ENCODE assay signal across 8 mouse cellular contexts in the genomic region with DNA sequence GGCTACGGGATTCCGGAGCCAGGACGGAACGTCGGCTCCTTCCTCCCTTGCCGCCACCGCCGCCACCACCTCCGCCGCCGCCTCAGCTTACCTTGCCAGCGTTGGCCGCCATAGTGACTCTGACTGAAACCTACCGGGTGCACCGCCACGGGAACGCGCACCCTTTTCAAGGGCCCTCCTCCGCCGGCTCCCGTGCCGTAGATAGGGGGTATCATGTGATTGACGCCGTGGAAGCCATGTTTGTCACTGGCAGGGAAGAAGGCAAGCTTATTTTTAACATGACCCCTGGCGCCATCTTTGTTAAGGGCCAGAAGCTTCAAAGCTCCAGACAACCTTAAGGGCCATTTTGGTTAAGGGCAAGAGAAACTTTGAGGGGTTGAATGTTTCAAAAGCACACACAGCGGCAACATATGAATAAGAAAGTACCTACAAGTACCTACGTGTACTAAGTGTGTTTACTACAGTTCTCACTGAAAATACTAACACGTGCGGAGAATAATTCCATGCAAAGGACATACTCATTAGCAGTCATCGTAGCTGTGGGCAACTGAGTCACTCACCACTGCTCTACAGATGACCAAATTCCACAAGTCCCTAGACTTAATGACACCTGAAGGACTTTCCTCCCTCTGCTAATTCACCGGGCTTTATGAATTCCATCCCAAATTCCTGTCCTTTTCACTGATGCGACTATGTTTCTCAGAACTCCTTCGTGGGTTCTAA. TPM values are rescaled to one million over a fixed set of nuclear protein-coding genes. Genes with fewer than 3 reads are reported as not detected.
A peak's percentile ranks its signal among the peaks of the same experiment; 100 is the strongest.
DNase-seq lines count a peak whose midpoint lies in the region; ATAC-seq lines count a peak whose summit lies in the region.

A gene (minus strand): TSS at position 175 of the 723 bp plus-strand sequence.

- 11% methylated on average over 33 of the region's 33 CpGs for WGBS in heart, embryonic 14.5 days
- WGBS in liver, embryonic 13.5 days (ENCODE audit: insufficient replicate concordance), result 14% methylated on average over 30 of the region's 33 CpGs
- 12% methylated on average over 33 of the region's 33 CpGs for WGBS in stomach, embryonic 16.5 days

- peak; percentile 100 for DNase-seq in c-Kit-negative CD71-positive TER-119-positive erythroid progenitor cells, embryonic 14.5 days (ENCODE audit: low read depth, low spot score)
- DNase-seq in fibroblast of lung, adult 2 months (ENCODE audit: low read depth), result peak; percentile 97
- peak; percentile 99 for DNase-seq in kidney, postnatal 14 days
- DNase-seq in liver, embryonic 13.5 days, result peak; percentile 97
- DNase-seq in neural tube, embryonic 10.5 days (ENCODE audit: extremely low spot score, low spot score), result peak; percentile 99

- peaks cover 6 to 24% of the 10 kb centered on the region in 2 experiments for H3K4me1 ChIP-seq in heart, embryonic 14.5 days (ENCODE audit: control insufficient read depth in 2 of 2, insufficient read depth in 2 of 2, low read length in 2 of 2)
- H3K4me1 ChIP-seq in liver, embryonic 13.5 days (replicated peaks), result peaks cover 39% of the 10 kb centered on the region
- peaks cover 21% of the 10 kb centered on the region for H3K4me1 ChIP-seq in stomach, embryonic 16.5 days (ENCODE audit: control insufficient read depth, insufficient read depth, low read length)

- H3K27ac ChIP-seq in heart, embryonic 14.5 days (replicated peaks in 1 of 2; ENCODE audit: control insufficient read depth in 1 of 2, insufficient read depth in 1 of 2, low read depth in 2 of 2, low read length in 2 of 2), result peak within 1 kb of the TSS; percentile 55 to 85
- H3K27ac ChIP-seq in liver, embryonic 13.5 days, result peak within 1 kb of the TSS; percentile 90
- peak within 1 kb of the TSS; percentile 82 for H3K27ac ChIP-seq in stomach, embryonic 16.5 days (ENCODE audit: low read length)

- H3K4me3 ChIP-seq in heart, embryonic 14.5 days (ENCODE audit: control insufficient read depth in 1 of 2, insufficient read depth in 1 of 2, low read depth in 1 of 2, low read length in 2 of 2), result peak within 1 kb of the TSS; percentile 92 to 94
- H3K4me3 ChIP-seq in liver, embryonic 13.5 days (replicated peaks), result peak within 1 kb of the TSS; percentile 99
- H3K4me3 ChIP-seq in stomach, embryonic 16.5 days (replicated peaks; ENCODE audit: low read length), result peak within 1 kb of the TSS; percentile 96

- peak; percentile 95 for ATAC-seq in CD4-positive, CD25-positive, alpha-beta regulatory T cell, adult 4 months
- peak; percentile 88 for ATAC-seq in heart, embryonic 14.5 days (ENCODE audit: insufficient number of reproducible peaks, insufficient read depth, low FRiP score, low read depth)
- ATAC-seq in liver, embryonic 13.5 days (ENCODE audit: low read depth), result peak; percentile 91
- ATAC-seq in stomach, embryonic 16.5 days (ENCODE audit: insufficient read depth, low FRiP score), result peak; percentile 93

- no peaks in the 10 kb centered on the region for H3K9me3 ChIP-seq in heart, embryonic 14.5 days (ENCODE audit: control insufficient read depth, low read length)
- no peaks in the 10 kb centered on the region for H3K9me3 ChIP-seq in liver, embryonic 13.5 days (replicated peaks)
- no peaks in the 10 kb centered on the region for H3K9me3 ChIP-seq in stomach, embryonic 16.5 days (replicated peaks; ENCODE audit: control insufficient read depth, low read length)

- H3K9ac ChIP-seq in heart, embryonic 14.5 days (ENCODE audit: low read length), result peak within 1 kb of the TSS; percentile 90
- H3K9ac ChIP-seq in liver, embryonic 13.5 days, result peak within 1 kb of the TSS; percentile 98
- peak within 1 kb of the TSS; percentile 96 for H3K9ac ChIP-seq in stomach, embryonic 16.5 days (ENCODE audit: low read length)

- H3K27me3 ChIP-seq in heart, embryonic 14.5 days (ENCODE audit: control insufficient read depth, insufficient read depth, low read length), result no peaks in the 10 kb centered on the region
- H3K27me3 ChIP-seq in liver, embryonic 13.5 days, result no peaks in the 10 kb centered on the region
- H3K27me3 ChIP-seq in stomach, embryonic 16.5 days (ENCODE audit: control insufficient read depth, insufficient read depth, low read length), result no peaks in the 10 kb centered on the region

- peak within 1 kb of the TSS; percentile 91 for H3K4me2 ChIP-seq in heart, embryonic 14.5 days (ENCODE audit: low read length)
- peak within 1 kb of the TSS; percentile 97 for H3K4me2 ChIP-seq in liver, embryonic 13.5 days
- peak within 1 kb of the TSS; percentile 95 for H3K4me2 ChIP-seq in stomach, embryonic 16.5 days (ENCODE audit: low read depth, low read length)

- peaks cover 6% of the 10 kb centered on the region; the same call in 1 of the 2 replicates for H3K36me3 ChIP-seq in heart, embryonic 14.5 days (ENCODE audit: control insufficient read depth, insufficient read depth, low read length)
- peaks cover 1% of the 10 kb centered on the region; the same call in 1 of the 2 replicates for H3K36me3 ChIP-seq in liver, embryonic 13.5 days
- H3K36me3 ChIP-seq in stomach, embryonic 16.5 days (ENCODE audit: control insufficient read depth, insufficient read depth, low read length), result no peaks in the 10 kb centered on the region

RNA-seq across cellular contexts. Expression of the gene that starts here (rescaled TPM):
- 10 to 100 TPM; 12.1 to 20.8 TPM for polyA plus RNA-seq in CD4-positive, CD25-positive, alpha-beta regulatory T cell, adult 4 months (2017; shearing (Covaris generic))
- 159 and 161 TPM in 2 replicates for polyA plus RNA-seq in heart, embryonic 14.5 days (2014; fragmentation: Nextera tagmentation; extraction: Ambion mirVana)
- 10.2 and 12.1 TPM in 2 replicates for polyA plus RNA-seq in liver, embryonic 13.5 days (2015; fragmentation: Nextera tagmentation; extraction: Ambion mirVana)
- 59.1 and 60.6 TPM in 2 replicates for polyA plus RNA-seq in stomach, embryonic 16.5 days (2015; fragmentation: Nextera tagmentation; extraction: Ambion mirVana)

Comparison
In these comparisons a context has a peak if more than half of its experiments do, and no peak if none do; other contexts are left out.
1. Peak in every context shown above with its lines: DNase-seq, ATAC-seq, H3K4me3 ChIP-seq and H3K27ac ChIP-seq.